Mouse (Mus musculus): ENCODE measurements around the gene Hdac9. TPM values are rescaled to one million over a fixed set of nuclear protein-coding genes. Genes with fewer than 3 reads are reported as not detected.

Hdac9 gene
- total and polyA plus RNA-seq, 3 experiments, result 0.03 to 0.19 TPM; not detected in 1

DNA sequence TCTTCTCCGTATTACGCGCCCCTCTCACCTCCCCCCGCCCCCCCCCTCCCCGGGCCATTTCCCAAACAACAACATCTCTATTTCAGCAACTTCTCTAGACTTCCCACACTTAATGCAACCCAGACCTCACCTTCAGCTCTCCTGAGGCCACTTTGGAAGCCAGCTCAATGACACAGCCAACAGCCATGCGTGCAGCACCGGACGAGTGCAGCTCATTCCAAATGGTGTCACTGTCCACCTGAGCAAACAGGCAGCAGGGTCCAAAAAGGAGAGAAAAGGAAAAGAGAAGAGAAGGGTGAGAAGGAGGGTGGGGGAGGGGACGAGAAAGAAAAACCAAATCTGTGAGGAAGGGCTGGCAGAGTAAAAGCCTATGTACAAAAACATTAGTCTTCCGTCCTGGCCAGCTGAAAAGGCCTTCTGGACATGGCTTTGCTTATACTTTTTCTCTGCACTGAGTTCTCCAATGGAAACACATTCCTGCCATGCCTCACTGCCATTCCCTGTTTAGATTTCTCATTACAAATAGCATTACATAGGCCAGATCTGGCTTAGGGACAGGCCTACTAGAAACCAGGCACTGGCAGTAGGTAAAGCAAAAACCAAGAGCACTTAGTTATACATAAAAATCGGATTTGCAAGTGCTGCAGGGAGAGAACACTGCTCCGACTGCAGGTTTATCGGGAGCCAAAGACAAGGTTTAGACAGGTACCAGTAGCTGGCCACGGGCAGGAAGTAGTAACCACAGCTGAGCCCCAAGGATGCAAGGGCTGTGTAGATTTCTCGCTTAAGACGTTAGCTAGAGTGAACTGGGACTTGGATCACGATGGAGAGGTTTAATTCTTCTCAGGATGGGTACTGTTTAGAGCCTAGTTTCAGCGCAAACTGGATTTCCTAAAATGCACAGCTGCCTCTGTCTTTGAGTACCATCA lies 668.4 kb downstream of the Hdac9 start:
- no peaks in the 10 kb centered on the region for H3K9me3 ChIP-seq (replicated peaks; ENCODE audit: insufficient read depth, low read length)
- no peak overlapping the region for H3K27ac ChIP-seq (ENCODE audit: control insufficient read depth, low read depth, low read length)
- no peaks in the 10 kb centered on the region for H3K36me3 ChIP-seq (ENCODE audit: control insufficient read depth in 1 of 2, insufficient read depth in 2 of 2, low read length in 2 of 2)
- H3K4me3 ChIP-seq (ENCODE audit: control insufficient read depth in 1 of 2, insufficient read depth in 1 of 2, low read depth in 2 of 2, low read length in 2 of 2), result no peak overlapping the region
- no peaks in the 10 kb centered on the region for H3K27me3 ChIP-seq (ENCODE audit: control insufficient read depth in 1 of 2, insufficient read depth in 2 of 2, low read length in 2 of 2)
- no peak overlapping the region for H3K9ac ChIP-seq (ENCODE audit: control insufficient read depth, low read depth, low read length, poor library complexity, severe bottlenecking)
- TF ChIP-seq ETS1 (IDR thresholded peaks at IDR 0.05; ENCODE audit: low read depth, low read length) (no peak), SIN3A (IDR thresholded peaks at IDR 0.05; ENCODE audit: low read length) (no peak), USF1 (IDR thresholded peaks at IDR 0.05; ENCODE audit: low read depth, low read length) (no peak), RCOR1 (IDR thresholded peaks at IDR 0.05; ENCODE audit: low read depth, low read length) (no peak), POLR2AphosphoS2 (IDR thresholded peaks at IDR 0.05; ENCODE audit: low read length) (no peak), GATA1 (IDR thresholded peaks at IDR 0.05; ENCODE audit: low read depth, low read length) (no peak), ZMIZ1 (IDR thresholded peaks at IDR 0.05; ENCODE audit: low read depth, low read length) (no peak), USF2 (IDR thresholded peaks at IDR 0.05; ENCODE audit: borderline replicate concordance in 1 of 2, insufficient read depth in 1 of 2, low read depth in 1 of 2, low read length in 2 of 2) (no peak), POLR2AphosphoS5 (IDR thresholded peaks at IDR 0.05; ENCODE audit: borderline replicate concordance, low read depth, low read length) (no peak), HCFC1 (IDR thresholded peaks at IDR 0.05; ENCODE audit: low read depth, low read length) (no peak), E2F4 (IDR thresholded peaks at IDR 0.05; ENCODE audit: borderline replicate concordance, low read depth, low read length) (no peak), MAX (IDR thresholded peaks at IDR 0.05; ENCODE audit: low read length) (no peak), NELFE (IDR thresholded peaks at IDR 0.05; ENCODE audit: low read depth, low read length) (no peak)
- DNase-seq (ENCODE audit: low read depth, low spot score), result no peak
- no peaks in the 10 kb centered on the region for H3K4me1 ChIP-seq (ENCODE audit: control insufficient read depth in 1 of 2, insufficient read depth in 2 of 2, low read length in 2 of 2)
- no peaks in the 10 kb centered on the region for H3K79me2 ChIP-seq (ENCODE audit: control insufficient read depth, insufficient read depth, low read length, poor library complexity)

DNA sequence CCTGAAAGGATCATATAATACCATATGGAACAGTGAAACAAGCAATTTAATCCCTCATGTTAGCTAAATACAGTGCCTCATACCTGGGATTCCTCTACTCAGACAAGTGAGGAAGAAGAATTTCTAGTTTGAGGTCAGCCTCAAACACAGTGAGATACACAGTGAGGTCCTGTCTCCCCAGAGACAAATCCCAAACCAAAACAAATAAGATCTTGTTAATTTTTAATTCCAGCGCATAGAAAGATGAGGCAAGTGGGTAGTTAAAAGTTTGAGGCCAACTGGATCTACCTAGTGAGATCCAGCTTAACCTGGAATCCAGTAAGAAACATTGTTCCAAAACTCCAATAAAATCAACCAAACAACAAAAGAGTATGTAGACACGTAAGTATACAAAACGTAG lies 678.1 kb downstream of the Hdac9 start:
- no peaks in the 10 kb centered on the region for H3K36me3 ChIP-seq (ENCODE audit: control insufficient read depth in 1 of 2, insufficient read depth in 2 of 2, low read length in 2 of 2)
- H3K4me3 ChIP-seq (ENCODE audit: control insufficient read depth in 1 of 2, insufficient read depth in 1 of 2, low read depth in 2 of 2, low read length in 2 of 2), result no peak overlapping the region
- no peak overlapping the region for H3K9ac ChIP-seq (ENCODE audit: control insufficient read depth, low read depth, low read length, poor library complexity, severe bottlenecking)
- no peaks in the 10 kb centered on the region for H3K9me3 ChIP-seq (replicated peaks; ENCODE audit: insufficient read depth, low read length)
- no peaks in the 10 kb centered on the region for H3K79me2 ChIP-seq (ENCODE audit: control insufficient read depth, insufficient read depth, low read length, poor library complexity)
- DNase-seq (ENCODE audit: low read depth, low spot score), result no peak
- no peaks in the 10 kb centered on the region for H3K4me1 ChIP-seq (ENCODE audit: control insufficient read depth in 1 of 2, insufficient read depth in 2 of 2, low read length in 2 of 2)
- H3K27ac ChIP-seq (ENCODE audit: control insufficient read depth, low read depth, low read length), result no peak overlapping the region
- H3K27me3 ChIP-seq (ENCODE audit: control insufficient read depth in 1 of 2, insufficient read depth in 2 of 2, low read length in 2 of 2), result no peaks in the 10 kb centered on the region
- TF ChIP-seq ZNF384 (IDR thresholded peaks at IDR 0.05; ENCODE audit: low read depth, low read length) (no peak), MAX (IDR thresholded peaks at IDR 0.05; ENCODE audit: low read length) (no peak), UBTF (IDR thresholded peaks at IDR 0.05; ENCODE audit: borderline replicate concordance, insufficient read depth, low read depth, low read length) (no peak), NELFE (IDR thresholded peaks at IDR 0.05; ENCODE audit: low read depth, low read length) (no peak), USF1 (IDR thresholded peaks at IDR 0.05; ENCODE audit: low read depth, low read length) (no peak), ZMIZ1 (IDR thresholded peaks at IDR 0.05; ENCODE audit: low read depth, low read length) (no peak), E2F4 (IDR thresholded peaks at IDR 0.05; ENCODE audit: borderline replicate concordance, low read depth, low read length) (no peak), MYC (IDR thresholded peaks at IDR 0.05; ENCODE audit: low read depth, low read length) (no peak), MAZ (IDR thresholded peaks at IDR 0.05; ENCODE audit: low read depth, low read length) (no peak), SMC3 (IDR thresholded peaks at IDR 0.05; ENCODE audit: low read depth, low read length) (no peak), CTCF (IDR thresholded peaks at IDR 0.05 in 2 of 3, conservative IDR thresholded peaks at IDR 0.05 in 1 of 3; ENCODE audit: control insufficient read depth in 1 of 3, insufficient read depth in 1 of 3, low read depth in 2 of 3, low read length in 3 of 3, poor library complexity in 1 of 3, severe bottlenecking in 1 of 3) (no peak)
